In the genomic region with DNA sequence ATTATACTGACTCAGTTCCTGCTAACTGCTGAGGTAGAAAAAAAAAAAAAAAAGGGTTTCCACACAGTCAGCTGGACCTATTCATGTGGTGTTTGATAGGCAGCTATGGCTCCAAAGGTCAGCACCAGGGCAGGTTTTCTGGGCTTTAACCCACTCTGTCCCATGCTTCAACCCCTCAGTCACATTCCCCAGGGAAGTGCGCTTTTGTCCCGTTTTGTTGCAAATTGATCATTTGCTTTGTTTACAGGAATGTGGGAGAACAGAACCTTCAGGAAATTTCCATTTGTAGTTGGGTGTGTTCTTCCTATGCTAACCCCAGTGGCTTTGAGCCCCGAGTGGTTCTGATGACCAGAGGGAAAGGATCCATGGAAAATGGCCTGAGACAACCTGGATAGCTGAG, we compare ENCODE assay signal across 16 mouse cellular contexts.
"Had no signal": no experiment of that assay in that cellular context is flagged by ENCODE, and none has a peak within 500 bp of the region (broad histone marks: within the 10 kb centered on the region; RNA-seq: fewer than 3 reads in every experiment).

No protein-coding gene starts in this region.

- H3K4me1 ChIP-seq: liver, embryonic 13.5 days; megakaryocyte, embryonic 14.5 days; midbrain, embryonic 10.5 days; midbrain, embryonic 13.5 days; neural tube, embryonic 13.5 days had no signal

- H3K4me2 ChIP-seq: kidney, embryonic 15.5 days; liver, embryonic 13.5 days; midbrain, embryonic 13.5 days; neural tube, embryonic 13.5 days had no signal

- H3K36me3 ChIP-seq: kidney, embryonic 15.5 days; liver, embryonic 13.5 days; midbrain, embryonic 10.5 days; midbrain, embryonic 13.5 days; neural tube, embryonic 13.5 days had no signal

- H3K4me3 ChIP-seq: kidney, embryonic 15.5 days; layer of hippocampus, adult 2 months; left cerebral cortex, adult 2 months; liver, embryonic 13.5 days; megakaryocyte, embryonic 14.5 days; midbrain, embryonic 10.5 days; midbrain, embryonic 13.5 days; myocyte; neural tube, embryonic 13.5 days had no signal

- H3K27me3 ChIP-seq: kidney, embryonic 15.5 days; liver, embryonic 13.5 days; megakaryocyte, embryonic 14.5 days; midbrain, embryonic 13.5 days; neural tube, embryonic 13.5 days had no signal

- H3K9me3 ChIP-seq: kidney, embryonic 15.5 days; liver, embryonic 13.5 days; megakaryocyte, embryonic 14.5 days; midbrain, embryonic 10.5 days; midbrain, embryonic 13.5 days; neural tube, embryonic 13.5 days had no signal

- ATAC-seq: midbrain, embryonic 13.5 days; midbrain, embryonic 16.5 days had no signal

- H3K27ac ChIP-seq: kidney, embryonic 15.5 days; layer of hippocampus, adult 2 months; left cerebral cortex, adult 2 months; liver, embryonic 13.5 days; midbrain, embryonic 10.5 days; midbrain, embryonic 13.5 days; neural tube, embryonic 13.5 days had no signal

- DNase-seq: kidney, adult 8-10 months; kidney, postnatal 10 days; layer of hippocampus, postnatal 36 days; liver, embryonic 13.5 days; lung, adult 2 months; lung, postnatal 14 days; thymus, postnatal 25 days had no signal

- H3K9ac ChIP-seq: kidney, embryonic 15.5 days; liver, embryonic 13.5 days; midbrain, embryonic 13.5 days; neural tube, embryonic 13.5 days had no signal
